Mouse (Mus musculus): ENCODE measurements at regions not wholly inside any gene's neighbourhood (a gene's known extent, or its start where the extent isn't known, plus 50 kb on each side); places are given as distances from the start of the nearest gene placed in this dataset.

DNA sequence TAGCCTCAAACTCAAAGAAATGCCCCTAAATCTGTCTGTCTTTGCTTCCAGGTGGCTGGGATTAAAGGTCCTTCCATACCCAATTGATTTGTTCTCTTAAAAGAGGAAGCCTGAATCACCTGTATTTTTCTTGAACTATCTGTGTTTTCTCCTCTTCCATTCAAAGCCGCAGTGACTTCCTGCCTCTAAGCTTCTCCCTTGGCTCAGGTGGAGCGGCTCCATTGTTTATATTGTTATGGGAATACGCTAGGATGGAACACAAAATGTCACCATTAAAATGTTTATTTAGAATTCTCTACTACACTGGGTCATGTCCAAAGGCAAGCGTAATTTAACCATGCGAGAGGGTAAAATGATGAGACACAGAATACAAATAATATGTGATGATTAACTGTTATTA lies 118.2 kb upstream of the Krr1 start:
- Histone ChIP-seq H3K9me3 (no peaks in the 10 kb centered on the region), H3K27ac (no peak overlapping the region), H3K4me2 (no peak overlapping the region), H3K9ac (no peak overlapping the region), H3K36me3 (no peaks in the 10 kb centered on the region), H3K27me3 (replicated peaks) (no peaks in the 10 kb centered on the region), H3K4me3 (replicated peaks) (no peak overlapping the region), H3K4me1 (no peaks in the 10 kb centered on the region)
- 56% methylated on average over 5 of the region's 5 CpGs for WGBS
- ATAC-seq (ENCODE audit: insufficient read depth, low FRiP score, low read depth) = no peak

DNA sequence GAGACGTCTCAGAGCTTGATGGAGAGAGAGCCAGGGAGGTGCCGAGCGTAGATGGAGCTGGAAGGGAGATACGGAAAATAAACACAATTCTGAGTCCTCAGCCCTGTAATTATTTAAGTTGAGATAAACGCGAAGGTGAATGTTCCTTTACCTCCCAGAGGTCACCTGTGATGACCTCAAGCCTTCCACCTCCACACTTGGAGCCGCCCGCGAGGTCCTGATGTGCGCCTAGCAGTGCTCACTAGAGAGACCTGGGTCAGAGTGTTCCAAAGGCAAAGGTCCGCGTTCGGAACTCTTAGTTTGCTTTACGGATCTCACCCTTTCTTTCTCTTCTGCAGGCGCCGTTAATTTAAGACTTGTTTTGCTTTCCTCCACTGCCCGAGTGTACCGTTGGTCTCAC lies 117.0 kb upstream of the Krr1 start:
- Histone ChIP-seq H3K4me3 (replicated peaks) (no peak overlapping the region), H3K9me3 (no peaks in the 10 kb centered on the region), H3K4me2 (no peak overlapping the region), H3K9ac (no peak overlapping the region), H3K27ac (no peak overlapping the region), H3K36me3 (no peaks in the 10 kb centered on the region), H3K27me3 (replicated peaks) (no peaks in the 10 kb centered on the region), H3K4me1 (no peaks in the 10 kb centered on the region)
- 67% methylated on average over 18 of the region's 18 CpGs for WGBS
- no peak for ATAC-seq (ENCODE audit: insufficient read depth, low FRiP score, low read depth)

DNA sequence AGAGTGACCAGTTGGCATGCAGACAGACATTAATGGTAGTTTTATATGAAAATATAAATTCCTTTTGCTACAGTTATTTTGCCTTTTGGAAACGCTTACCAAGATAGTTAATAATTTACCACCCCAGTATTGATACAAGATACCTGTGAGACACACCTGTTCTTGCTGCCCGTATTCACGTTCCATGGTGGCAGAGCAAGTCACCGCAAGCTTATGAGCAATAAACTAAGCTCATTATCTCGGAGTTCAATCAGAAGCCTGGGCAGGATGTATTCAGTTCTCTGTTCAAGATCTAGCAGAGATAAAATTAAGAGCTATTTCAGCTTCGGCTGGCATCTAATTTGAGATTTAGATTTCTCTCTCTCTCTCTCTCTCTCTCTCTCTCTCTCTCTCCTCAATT lies 114.1 kb upstream of the Krr1 start:
- H3K4me3 ChIP-seq (replicated peaks) = no peak overlapping the region
- H3K27me3 ChIP-seq (replicated peaks) = no peaks in the 10 kb centered on the region
- H3K36me3 ChIP-seq = no peaks in the 10 kb centered on the region
- no peaks in the 10 kb centered on the region for H3K4me1 ChIP-seq
- ATAC-seq (ENCODE audit: insufficient read depth, low FRiP score, low read depth) = peak; percentile 73; the same call in 1 of the 2 replicates
- H3K9ac ChIP-seq = no peak overlapping the region
- WGBS = 58% methylated on average over 6 of the region's 6 CpGs
- H3K27ac ChIP-seq = peak overlapping the region; percentile 4; the same call in 1 of the 2 replicates
- no peak overlapping the region for H3K4me2 ChIP-seq
- H3K9me3 ChIP-seq = no peaks in the 10 kb centered on the region

DNA sequence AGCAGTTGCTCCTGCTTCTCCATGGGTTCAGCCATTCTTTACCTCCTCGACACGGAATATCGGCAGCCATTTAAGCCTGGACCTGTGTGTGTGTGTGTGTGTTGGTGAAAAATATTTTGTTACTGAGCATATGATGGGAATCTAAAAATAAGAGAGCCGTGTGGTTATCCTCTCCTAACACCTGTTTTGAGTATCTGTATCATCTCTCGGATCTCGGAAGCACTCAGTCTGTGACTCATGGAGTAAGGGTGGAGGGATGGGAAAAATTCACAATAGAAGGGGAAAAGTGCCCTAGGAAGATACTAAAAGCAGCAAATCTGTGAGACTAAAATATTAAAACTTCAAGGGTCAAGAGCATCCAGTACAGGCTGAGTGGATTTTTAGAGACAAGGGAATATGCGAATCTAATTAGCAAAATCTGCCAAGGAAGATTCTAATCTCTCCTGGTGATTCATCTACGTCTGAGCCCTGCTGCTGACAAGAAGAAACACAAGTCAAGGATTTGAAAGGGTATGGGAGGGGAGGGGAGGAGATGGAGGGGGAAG lies 107.1 kb upstream of the Krr1 start:
- no peak overlapping the region for H3K4me2 ChIP-seq
- H3K9ac ChIP-seq = no peak overlapping the region
- no peaks in the 10 kb centered on the region for H3K9me3 ChIP-seq
- no peak overlapping the region for H3K27ac ChIP-seq
- WGBS = 75% methylated on average over 8 of the region's 8 CpGs
- no peaks in the 10 kb centered on the region for H3K36me3 ChIP-seq
- no peak for ATAC-seq (ENCODE audit: insufficient read depth, low FRiP score, low read depth)
- no peaks in the 10 kb centered on the region for H3K27me3 ChIP-seq (replicated peaks)
- H3K4me3 ChIP-seq (replicated peaks) = no peak overlapping the region
- no peaks in the 10 kb centered on the region for H3K4me1 ChIP-seq

DNA sequence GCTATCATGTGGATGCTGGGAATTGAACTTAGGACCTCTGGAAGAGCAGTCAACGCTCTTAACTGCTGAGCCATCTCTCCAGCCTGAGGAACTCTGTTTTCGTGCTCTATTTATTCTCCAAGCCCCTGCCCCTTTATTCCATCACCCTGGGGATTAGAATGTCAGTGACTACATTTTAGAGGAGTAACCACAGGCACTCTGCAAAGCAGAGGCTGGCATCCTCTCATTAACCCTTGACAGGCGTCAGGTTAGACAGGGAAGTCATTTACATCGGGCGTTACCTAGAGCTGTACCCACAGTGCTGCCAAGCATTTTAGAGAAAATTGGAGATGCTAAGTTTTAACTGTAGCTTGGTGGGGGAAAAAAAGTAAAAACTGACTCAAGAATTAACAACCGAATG lies 105.4 kb upstream of the Krr1 start:
- no peak overlapping the region for H3K4me3 ChIP-seq (replicated peaks)
- H3K27ac ChIP-seq = no peak overlapping the region
- no peaks in the 10 kb centered on the region for H3K4me1 ChIP-seq
- no peaks in the 10 kb centered on the region for H3K27me3 ChIP-seq (replicated peaks)
- H3K4me2 ChIP-seq = no peak overlapping the region
- WGBS = 57% methylated on average over 6 of the region's 6 CpGs
- no peak for ATAC-seq (ENCODE audit: insufficient read depth, low FRiP score, low read depth)
- H3K36me3 ChIP-seq = no peaks in the 10 kb centered on the region
- no peak overlapping the region for H3K9ac ChIP-seq
- H3K9me3 ChIP-seq = no peaks in the 10 kb centered on the region

DNA sequence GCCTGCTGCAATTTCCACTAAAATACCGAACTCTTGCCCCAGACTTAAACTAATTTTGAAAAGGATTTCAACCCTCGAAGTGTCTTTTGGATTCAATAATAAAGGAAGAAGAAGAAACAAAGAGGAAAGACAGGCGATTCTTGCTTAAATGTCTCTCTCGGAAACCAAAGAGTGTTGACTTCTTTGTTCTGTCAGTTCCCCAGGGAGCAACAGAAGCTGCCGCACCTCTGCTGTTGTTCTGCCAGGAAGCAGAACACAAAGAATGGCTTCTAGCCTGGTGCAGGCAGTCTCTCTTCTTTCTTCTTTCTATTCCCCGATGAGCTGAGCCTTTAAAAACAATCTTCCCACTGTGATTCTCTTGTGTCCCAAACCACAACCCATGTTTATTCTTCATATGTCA lies 104.9 kb upstream of the Krr1 start:
- H3K36me3 ChIP-seq = no peaks in the 10 kb centered on the region
- ATAC-seq (ENCODE audit: insufficient read depth, low FRiP score, low read depth) = no peak
- no peak overlapping the region for H3K4me3 ChIP-seq (replicated peaks)
- no peak overlapping the region for H3K4me2 ChIP-seq
- H3K27me3 ChIP-seq (replicated peaks) = no peaks in the 10 kb centered on the region
- no peaks in the 10 kb centered on the region for H3K9me3 ChIP-seq
- H3K4me1 ChIP-seq = no peaks in the 10 kb centered on the region
- no peak overlapping the region for H3K27ac ChIP-seq
- no peak overlapping the region for H3K9ac ChIP-seq
- WGBS = 34% methylated on average over 6 of the region's 6 CpGs

DNA sequence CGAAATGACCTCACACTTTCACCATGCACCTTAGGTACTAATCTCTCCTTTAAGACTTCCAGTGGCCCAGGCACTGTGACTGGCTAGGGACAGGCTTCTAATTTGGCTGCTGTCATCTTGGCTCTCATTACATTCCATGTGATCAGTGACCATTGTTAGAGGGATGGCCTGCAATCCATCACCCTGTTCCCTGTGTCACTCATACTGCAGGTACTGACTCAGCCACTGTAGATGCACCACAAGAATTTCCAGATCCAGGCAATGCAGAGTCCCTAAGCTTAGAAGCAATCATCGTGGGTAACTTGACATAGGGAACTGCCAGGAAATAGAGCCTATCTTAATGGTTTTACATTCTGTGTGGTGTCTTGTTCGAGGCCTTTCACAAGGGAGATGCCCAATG lies 92.1 kb upstream of the Krr1 start:
- 70% methylated on average over 3 of the region's 3 CpGs for WGBS
- ATAC-seq (ENCODE audit: insufficient read depth, low FRiP score, low read depth) = no peak
- Histone ChIP-seq H3K27ac (no peak overlapping the region), H3K9me3 (no peaks in the 10 kb centered on the region), H3K36me3 (no peaks in the 10 kb centered on the region), H3K27me3 (replicated peaks) (no peaks in the 10 kb centered on the region), H3K4me1 (no peaks in the 10 kb centered on the region), H3K4me3 (replicated peaks) (no peak overlapping the region), H3K9ac (no peak overlapping the region), H3K4me2 (no peak overlapping the region)

DNA sequence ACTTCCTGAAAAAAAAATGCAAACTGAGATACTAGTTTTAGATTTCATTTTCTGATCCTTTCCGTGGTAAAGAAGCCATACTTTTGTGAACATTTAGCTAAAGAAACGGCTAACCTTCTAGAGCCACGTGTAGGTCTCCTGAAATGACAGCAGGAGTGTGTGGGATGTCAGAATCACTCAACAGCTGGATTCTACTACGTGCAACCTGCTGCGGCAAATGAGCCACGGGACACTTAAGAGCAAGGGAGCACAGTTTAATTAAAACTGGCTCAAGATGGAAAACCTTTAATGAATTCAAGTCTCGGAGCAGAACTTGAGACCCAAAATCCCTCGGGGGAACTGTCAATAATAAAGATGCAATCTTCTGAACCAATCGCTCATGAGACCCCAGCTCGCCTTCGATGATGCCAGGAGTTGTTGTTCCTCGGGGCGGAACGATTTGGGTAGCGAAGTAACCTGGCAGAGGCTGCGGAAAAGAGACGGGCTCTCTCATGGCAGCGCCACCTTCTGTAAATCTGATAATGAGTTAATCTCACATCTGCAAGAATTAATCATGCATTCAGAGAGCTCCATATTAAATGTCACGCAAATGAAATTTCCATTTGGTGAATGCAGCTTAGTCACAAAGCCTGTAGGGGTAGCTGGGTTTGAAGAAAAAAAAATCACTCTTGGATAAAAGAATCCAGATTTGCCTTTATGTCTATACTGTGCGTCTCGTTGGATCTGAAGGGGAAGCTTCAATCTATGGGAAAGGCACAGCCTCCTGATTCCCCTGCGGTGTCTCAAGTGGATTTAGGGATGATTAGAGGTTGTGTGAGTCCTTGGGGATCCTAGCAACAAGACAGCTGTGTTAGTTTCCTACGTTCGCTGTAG lies 90.9 kb upstream of the Krr1 start:
- no peaks in the 10 kb centered on the region for H3K36me3 ChIP-seq
- ATAC-seq (ENCODE audit: insufficient read depth, low FRiP score, low read depth) = no peak
- 84% methylated on average over 24 of the region's 24 CpGs for WGBS

DNA sequence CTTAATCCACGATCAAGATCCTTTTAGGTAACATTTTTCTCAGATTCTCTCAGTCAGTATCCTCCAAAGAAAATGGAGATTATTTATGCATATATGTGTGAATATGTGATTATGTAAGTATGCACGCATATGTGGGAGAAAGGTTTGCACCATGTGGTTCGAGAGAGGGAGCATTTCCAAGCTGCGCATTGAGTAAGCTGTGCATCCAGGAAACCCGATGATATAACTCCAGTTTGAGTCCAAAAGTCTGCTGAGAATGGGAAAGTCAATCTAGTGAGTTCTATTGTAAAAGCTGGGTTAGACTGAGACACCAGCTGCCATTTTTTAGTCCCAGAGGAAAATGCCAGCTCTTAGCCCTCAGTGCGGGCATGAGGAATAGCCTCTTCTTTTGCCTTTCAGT lies 89.9 kb upstream of the Krr1 start:
- Histone ChIP-seq H3K4me2 (no peak overlapping the region), H3K9me3 (no peaks in the 10 kb centered on the region), H3K36me3 (no peaks in the 10 kb centered on the region), H3K27me3 (replicated peaks) (no peaks in the 10 kb centered on the region), H3K4me3 (replicated peaks) (no peak overlapping the region), H3K4me1 (no peaks in the 10 kb centered on the region), H3K9ac (no peak overlapping the region), H3K27ac (no peak overlapping the region)
- no peak for ATAC-seq (ENCODE audit: insufficient read depth, low FRiP score, low read depth)
- WGBS = 92% methylated on average over 6 of the region's 6 CpGs

More for the DNA sequence above, 90.9 kb upstream of the Krr1 start:
- Histone ChIP-seq H3K4me3 (replicated peaks) (no peak overlapping the region), H3K9ac (no peak overlapping the region), H3K27me3 (replicated peaks) (no peaks in the 10 kb centered on the region), H3K9me3 (no peaks in the 10 kb centered on the region), H3K4me2 (no peak overlapping the region), H3K27ac (no peak overlapping the region), H3K4me1 (no peaks in the 10 kb centered on the region)

DNA sequence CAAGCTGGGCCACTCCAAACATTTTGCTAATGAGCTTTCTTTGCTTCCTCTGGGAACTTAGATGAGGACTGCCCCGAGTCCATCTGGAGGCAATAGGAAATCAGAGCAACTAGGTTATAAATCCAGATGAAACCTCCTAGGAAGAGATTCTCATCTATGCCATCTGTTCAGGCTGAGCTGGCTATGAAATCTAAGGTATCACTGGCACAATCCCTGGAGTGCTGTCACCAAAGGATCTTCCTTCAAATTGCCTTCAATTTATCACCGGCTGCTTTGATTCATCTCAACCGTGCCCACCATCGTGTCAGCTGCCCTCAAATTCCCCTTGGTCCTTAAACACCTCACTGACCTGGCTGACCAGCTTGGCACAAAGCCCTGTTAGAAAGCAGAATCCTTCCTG lies 87.8 kb upstream of the Krr1 start:
- no peak for ATAC-seq (ENCODE audit: insufficient read depth, low FRiP score, low read depth)
- Histone ChIP-seq H3K4me1 (no peaks in the 10 kb centered on the region), H3K9ac (no peak overlapping the region), H3K27ac (no peak overlapping the region), H3K9me3 (no peaks in the 10 kb centered on the region), H3K36me3 (no peaks in the 10 kb centered on the region), H3K27me3 (replicated peaks) (no peaks in the 10 kb centered on the region), H3K4me3 (replicated peaks) (no peak overlapping the region), H3K4me2 (no peak overlapping the region)
- WGBS = 78% methylated on average over 4 of the region's 4 CpGs

DNA sequence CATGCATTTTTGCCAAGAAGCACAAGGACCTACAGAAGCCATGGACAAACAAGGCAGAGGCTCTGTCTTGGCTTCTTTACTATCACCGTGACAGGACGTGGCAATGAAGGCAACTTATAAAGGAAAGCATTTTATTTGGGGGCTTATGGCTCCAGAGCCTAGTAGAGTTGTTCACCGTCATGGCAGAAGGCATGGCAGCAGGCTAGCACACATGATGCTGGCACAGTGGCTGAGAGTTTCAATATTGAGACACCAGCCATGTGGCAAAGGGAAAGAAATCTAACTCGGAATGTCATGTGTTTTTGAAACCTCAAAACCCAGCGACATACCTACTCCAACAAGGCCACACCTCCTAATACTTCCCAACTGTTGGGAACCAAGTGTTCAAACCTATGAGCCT lies 83.4 kb upstream of the Krr1 start:
- Histone ChIP-seq H3K4me3 (replicated peaks) (no peak overlapping the region), H3K9me3 (no peaks in the 10 kb centered on the region), H3K4me2 (no peak overlapping the region), H3K27me3 (replicated peaks) (no peaks in the 10 kb centered on the region), H3K36me3 (no peaks in the 10 kb centered on the region), H3K9ac (no peak overlapping the region), H3K4me1 (peaks cover 4% of the 10 kb centered on the region; the same call in 1 of the 2 replicates), H3K27ac (no peak overlapping the region)
- ATAC-seq (ENCODE audit: insufficient read depth, low FRiP score, low read depth) = no peak
- 95% methylated on average over 5 of the region's 5 CpGs for WGBS

DNA sequence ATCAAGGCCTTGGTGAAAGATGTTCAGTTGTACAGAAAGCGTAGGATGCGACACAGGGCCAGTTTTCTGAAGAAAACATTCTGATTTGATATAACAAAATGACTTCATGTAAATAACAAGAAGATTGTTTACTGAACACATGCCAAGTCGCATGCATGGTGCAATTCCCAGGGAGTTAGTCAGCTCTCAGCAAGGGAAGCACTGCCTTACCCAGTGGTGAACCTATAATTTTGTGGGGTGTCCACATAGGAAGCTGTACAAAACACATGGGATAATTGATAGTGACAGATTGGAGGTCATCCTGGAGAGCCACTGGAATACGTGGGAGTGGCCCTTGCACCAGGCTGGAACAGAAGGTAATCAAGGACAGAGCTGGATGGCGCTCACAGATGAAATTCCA lies 79.0 kb upstream of the Krr1 start:
- H3K36me3 ChIP-seq = no peaks in the 10 kb centered on the region
- H3K27ac ChIP-seq = peak overlapping the region; percentile 90
- H3K27me3 ChIP-seq (replicated peaks) = no peaks in the 10 kb centered on the region
- no peak for ATAC-seq (ENCODE audit: insufficient read depth, low FRiP score, low read depth)
- H3K4me3 ChIP-seq (replicated peaks) = no peak overlapping the region
- H3K9me3 ChIP-seq = no peaks in the 10 kb centered on the region
- no peak overlapping the region for H3K9ac ChIP-seq
- H3K4me2 ChIP-seq = no peak overlapping the region
- H3K4me1 ChIP-seq = peaks cover 4% of the 10 kb centered on the region; the same call in 1 of the 2 replicates
- 58% methylated on average over 5 of the region's 5 CpGs for WGBS

Measured in stomach, embryonic 15.5 days (tissue).